Mouse (Mus musculus) thymus, postnatal 25 days (tissue): Measurements from ENCODE around the gene Baiap2.
A peak's percentile ranks its signal among the peaks of the same experiment; 100 is the strongest.

Experiments
- DNase-seq: peaks from one replicate; pipeline ENCODE4 v3.0.0; 2022

The Baiap2 gene

GRCm38 (mm10) chr11:119981769-119982168 is 39.2 kb downstream of the Baiap2 start:
- no peak for DNase-seq

DNA sequence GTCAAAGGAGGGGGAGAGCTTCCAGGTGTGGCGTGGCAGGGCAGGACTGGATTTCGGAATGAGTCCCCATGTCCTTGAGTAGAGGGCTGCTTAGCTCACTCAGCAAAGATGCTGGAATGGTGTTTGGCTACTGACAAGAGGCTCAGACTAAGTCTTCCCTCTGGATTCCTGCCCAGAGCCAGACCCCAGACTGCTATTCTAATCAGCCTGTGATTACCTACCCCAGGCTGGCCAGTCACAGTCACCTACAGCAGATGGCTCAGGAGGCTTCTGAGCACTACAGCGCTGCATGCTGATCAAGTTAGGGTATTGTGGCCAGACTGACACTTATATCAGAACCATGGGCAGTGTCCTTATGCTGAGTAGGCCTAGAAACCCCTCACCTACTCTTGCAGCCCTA is 39.7 kb downstream of the Baiap2 start:
- DNase-seq: no peak

- DNase-seq: no peak
Observed at GRCm38 (mm10) chr11:119983151-119983550, 40.6 kb downstream of the Baiap2 start.

DNA sequence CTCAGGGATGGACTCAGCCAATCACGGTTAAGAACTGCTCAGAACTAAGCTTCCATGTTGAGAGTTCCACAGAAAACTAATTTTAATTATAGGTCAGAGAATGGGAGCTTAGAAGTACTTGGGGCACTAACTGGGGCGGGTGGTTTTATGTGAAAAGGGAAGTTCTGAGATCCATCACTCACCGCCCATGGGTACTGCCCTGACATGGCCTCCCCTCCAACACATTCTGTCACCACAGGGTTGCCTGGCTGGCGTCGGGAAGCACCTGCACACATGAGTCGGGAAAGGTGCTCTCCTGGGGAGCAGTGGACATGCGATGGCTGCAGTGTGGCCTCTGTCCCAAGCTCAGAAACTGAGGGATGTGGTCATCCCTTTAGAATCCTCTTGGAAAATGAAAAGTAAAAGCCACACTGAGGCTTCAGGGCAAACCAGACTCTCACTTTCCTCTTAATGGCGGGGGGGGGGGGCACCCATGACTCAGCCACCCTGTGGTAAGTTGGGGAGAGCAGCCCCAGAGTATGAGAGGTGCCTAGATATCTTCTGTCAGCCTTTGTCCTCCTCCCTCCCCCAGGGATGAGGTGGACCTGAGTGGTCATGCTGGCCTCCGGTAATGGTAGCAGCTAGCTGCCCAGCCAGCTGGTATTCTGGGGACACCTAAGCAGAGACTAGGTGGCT is 44.3 kb downstream of the Baiap2 start:
- no peak for DNase-seq

GRCm38 (mm10) chr11:119987876-119988275 is 45.3 kb downstream of the Baiap2 start:
- DNase-seq: no peak

DNA sequence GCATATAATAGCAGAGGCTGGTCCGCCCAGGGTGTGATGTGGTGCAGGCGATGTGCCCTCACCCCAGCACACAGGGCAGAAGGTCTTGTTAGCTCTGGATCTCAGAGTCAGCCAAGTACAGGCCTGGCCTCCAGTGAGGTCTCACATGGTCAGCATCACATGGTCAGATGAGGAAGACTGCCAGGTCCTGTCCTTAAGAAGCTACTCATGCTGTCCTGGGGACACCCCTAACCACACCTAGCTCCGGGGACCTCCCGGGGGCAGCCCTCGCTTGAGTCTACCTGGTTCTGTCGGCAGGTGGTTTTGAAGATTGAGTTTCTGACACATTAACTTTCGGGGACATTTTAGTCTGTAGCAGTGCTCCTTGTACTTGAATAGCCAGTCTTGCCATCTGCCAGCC is 45.8 kb downstream of the Baiap2 start:
- DNase-seq: no peak

GRCm38 (mm10) chr11:119989115-119989564 is 46.6 kb downstream of the Baiap2 start:
- DNase-seq: no peak

DNA sequence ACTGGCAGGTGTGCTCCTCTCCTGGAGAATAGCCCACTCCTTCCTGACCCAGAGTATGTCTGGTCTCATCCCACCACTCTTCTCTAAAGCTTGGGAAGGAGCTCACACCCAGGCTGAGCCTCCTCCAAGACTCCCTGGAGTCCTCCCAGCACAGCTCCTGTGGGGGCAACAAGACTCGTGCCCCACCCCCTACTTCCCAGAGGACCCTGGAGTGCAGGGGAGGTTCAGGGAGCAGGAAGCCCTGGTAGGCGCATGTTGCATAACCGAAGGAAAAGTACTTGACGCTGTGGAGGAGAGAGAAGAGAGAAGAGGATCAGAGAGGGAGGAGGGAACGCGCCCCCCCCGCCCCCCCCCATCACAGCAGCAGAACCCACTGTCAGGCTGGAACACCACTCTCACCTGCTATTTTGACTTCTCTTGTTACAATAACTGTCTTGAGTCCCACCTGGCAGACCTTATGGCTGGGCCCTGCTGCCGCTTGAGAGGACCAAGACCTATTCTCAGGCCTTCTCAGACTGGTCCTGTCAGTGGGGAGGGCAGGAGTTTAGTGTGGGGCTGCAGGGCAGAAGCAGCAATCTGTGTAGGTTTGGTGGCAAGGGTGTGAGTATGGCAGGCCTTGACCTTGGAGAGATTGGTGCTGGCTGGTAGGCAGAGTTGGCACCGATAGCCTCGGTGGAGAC is 48.2 kb downstream of the Baiap2 start:
- DNase-seq: no peak

- DNase-seq: peak; percentile 90
Observed at GRCm38 (mm10) chr11:119991338-119991678, 48.7 kb downstream of the Baiap2 start.

GRCm38 (mm10) chr11:119997351-119997750 is 54.8 kb downstream of the Baiap2 start:
- DNase-seq: no peak

GRCm38 (mm10) chr11:120002041-120002440 is 59.5 kb downstream of the Baiap2 start:
- DNase-seq: no peak

GRCm38 (mm10) chr11:120002634-120003220 is 60.2 kb downstream of the Baiap2 start:
- no peak for DNase-seq

DNA sequence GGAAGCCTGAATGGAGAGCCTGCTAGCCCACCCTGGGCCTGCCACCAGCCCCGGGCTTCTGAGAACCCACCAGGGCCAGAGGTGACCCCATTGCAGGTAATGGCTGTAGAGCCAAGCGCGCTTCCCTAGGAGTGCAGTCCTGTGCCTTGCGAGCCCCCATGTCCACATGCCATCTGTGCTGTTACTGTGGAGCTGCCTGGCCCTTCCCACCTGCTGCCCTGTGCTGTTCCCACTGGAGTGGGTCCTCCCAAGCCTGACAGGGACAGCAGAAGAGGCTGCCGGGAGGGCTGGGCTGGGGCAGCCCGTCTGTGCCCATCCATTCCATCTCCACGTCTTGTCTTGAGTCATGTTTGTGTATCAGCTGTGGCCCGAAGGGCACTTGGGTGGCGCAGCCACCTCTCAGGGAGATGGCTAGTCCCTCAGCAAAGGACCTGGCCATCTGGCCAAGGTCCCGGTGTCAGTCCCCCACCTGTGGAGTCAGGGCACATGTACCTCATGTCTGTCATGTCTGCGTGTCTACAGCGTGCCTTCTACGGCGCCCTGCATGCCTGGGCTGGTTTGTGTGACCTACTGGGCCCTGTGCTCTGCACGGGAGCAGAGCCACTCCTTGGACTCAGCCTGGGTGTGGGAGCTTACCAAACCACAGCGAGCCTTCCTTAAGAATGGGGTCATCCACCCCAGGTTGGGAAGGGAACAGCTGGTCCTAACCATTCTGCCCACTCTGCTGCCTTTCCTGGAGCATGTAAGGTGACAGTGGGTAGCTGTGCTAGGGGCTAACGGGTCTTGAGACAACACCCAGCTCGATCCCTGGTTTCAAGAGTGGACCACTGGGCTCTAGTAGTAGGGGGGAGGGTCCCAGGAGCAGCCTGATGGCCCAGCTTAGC is 63.1 kb downstream of the Baiap2 start:
- no peak for DNase-seq

GRCm38 (mm10) chr11:120007496-120008080 is 65.0 kb downstream of the Baiap2 start:
- DNase-seq: no peak

GRCm38 (mm10) chr11:120008501-120008900 is 65.9 kb downstream of the Baiap2 start:
- DNase-seq: no peak

- DNase-seq: no peak
Observed at GRCm38 (mm10) chr11:120008956-120009355, 66.4 kb downstream of the Baiap2 start.

GRCm38 (mm10) chr11:120009937-120010336 is 67.4 kb downstream of the Baiap2 start:
- no peak for DNase-seq

- DNase-seq: no peak
Observed at GRCm38 (mm10) chr11:120011114-120011760, 68.7 kb downstream of the Baiap2 start.

DNA sequence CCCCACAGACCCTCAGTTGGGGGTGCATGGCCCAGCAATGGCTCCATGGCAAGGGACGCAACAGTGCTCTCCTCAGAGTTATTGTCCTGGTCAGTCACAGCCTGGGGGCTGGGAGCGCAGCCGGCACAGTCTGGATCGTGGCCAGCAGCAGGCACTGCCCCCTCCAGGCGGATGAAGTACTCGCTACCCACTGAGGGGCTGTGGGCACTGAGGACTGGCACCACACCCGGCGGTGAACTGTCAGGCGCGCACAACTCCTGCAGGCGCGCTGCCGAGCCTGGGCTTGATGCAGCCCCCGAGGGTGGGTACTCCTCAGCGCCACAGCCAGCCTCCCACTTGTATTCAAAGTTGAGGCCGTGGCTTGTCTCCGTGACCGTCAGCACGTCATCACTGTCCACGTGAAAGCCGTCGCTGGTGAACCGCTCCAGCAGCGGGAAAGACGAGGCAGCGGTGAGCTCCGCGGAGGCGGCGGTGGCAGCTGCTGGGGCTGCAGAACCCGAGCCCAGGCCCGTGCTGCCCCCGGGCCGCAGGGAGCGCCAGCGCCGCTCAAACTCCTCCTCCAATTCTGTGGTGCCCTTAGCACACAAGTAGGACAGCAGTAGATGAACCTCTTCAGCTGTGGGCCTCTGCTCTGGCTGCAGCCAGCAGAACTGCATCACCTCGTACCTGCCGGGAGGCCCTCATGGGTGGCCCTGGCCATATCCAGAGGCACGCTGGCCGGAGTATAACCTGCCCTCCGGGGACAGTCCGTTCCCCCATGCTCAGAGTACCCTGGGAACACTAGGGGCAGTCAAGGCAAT is 69.4 kb downstream of the Baiap2 start:
- DNase-seq: no peak

- no peak for DNase-seq
Observed at GRCm38 (mm10) chr11:120012702-120013101, 70.1 kb downstream of the Baiap2 start.

DNA sequence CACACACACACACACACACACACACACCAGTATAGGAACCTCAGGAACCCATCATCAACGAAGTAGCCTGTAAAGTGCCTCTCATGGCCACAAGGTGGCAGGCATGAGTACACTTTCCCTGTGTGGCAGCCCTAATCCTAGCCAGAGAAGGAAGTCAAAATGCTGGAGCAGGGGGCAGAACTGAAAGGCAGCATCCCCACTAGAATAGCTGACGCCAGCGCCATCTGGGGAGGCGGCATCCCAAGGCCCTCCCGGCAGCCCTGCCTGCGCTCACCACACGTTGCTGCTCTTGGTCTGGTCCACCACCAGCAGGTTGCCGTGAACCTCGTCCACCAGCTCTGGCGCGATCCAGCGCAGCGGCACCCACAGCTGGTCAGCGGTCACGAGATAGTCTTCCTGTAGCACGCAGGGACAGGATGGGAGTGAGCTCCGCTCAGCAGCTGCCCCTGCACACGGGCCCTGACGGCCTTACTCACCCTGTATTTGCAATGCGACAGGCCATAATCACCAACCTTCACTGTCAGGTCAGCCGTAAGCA is 70.7 kb downstream of the Baiap2 start:
- DNase-seq: peak; percentile 72
